Mouse (Mus musculus): ENCODE results near the gene Gm8926. TPM values are rescaled to one million over a fixed set of nuclear protein-coding genes. Genes with fewer than 3 reads are reported as not detected.
"Not testable (repeated sequence)": the region's sequence is repeated elsewhere in the genome, so short reads cannot be mapped to it uniquely, and the experiment has no call there.

The Gm8926 gene
- polyA plus RNA-seq (2014; fragmentation: Nextera tagmentation; extraction: Ambion mirVana): not detected in 2 replicates

DNA sequence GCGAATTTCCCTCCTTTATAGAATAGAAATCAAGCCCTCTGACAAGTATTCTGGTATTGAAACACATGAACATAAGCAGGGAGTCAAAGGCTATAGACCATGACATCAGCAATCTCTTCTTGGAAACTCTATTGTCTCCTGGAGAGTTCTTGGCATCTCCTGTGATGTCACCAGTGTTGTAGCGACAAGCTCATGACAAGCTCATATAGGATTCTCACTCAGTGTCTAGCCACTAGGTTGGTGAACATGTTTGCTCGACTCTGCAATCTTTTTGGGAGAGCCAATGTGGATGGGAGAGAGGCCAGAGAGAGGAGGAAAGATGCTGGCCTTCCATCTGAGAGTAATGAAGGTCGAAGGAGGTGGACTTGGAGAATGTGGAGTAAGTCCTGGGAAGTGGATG, at the start of gene Gm8926:
Gm8926 (plus strand) TSS at position 301 of the 400 bp plus-strand sequence.
- DNase-seq (ENCODE audit: low spot score); H3K4me2 ChIP-seq (replicated peaks; ENCODE audit: low read depth, low read length); ATAC-seq (ENCODE audit: low FRiP score); H3K27me3 ChIP-seq (ENCODE audit: control insufficient read depth, insufficient read depth, low read length); H3K4me1 ChIP-seq (replicated peaks; ENCODE audit: control insufficient read depth, insufficient read depth, low read length); H3K9me3 ChIP-seq (ENCODE audit: control insufficient read depth, low read length); H3K9ac ChIP-seq (ENCODE audit: low read depth, low read length); H3K4me3 ChIP-seq (ENCODE audit: low read depth, low read length); H3K27ac ChIP-seq (ENCODE audit: low read depth, low read length); H3K36me3 ChIP-seq (ENCODE audit: control insufficient read depth, insufficient read depth, low read length): not testable (repeated sequence)
- WGBS: 43% methylated on average over 1 of the region's 4 CpGs

Other genes starting within 250 kb of the Gm8926 start
- gene Gm6460, start 175.6 kb upstream of the Gm8926 start, polyA plus RNA-seq (2014; fragmentation: Nextera tagmentation; extraction: Ambion mirVana): not detected in 2 replicates
- gene Gm8922, start 88.6 kb upstream of the Gm8926 start, polyA plus RNA-seq (2014; fragmentation: Nextera tagmentation; extraction: Ambion mirVana): not detected in 2 replicates
- gene Gm6465, start 75.0 kb downstream of the Gm8926 start, polyA plus RNA-seq (2014; fragmentation: Nextera tagmentation; extraction: Ambion mirVana): not detected in 2 replicates
- gene 4933402N22Rik, start 147.5 kb downstream of the Gm8926 start, polyA plus RNA-seq (2014; fragmentation: Nextera tagmentation; extraction: Ambion mirVana): not detected in 2 replicates